Mouse (Mus musculus): ENCODE measurements around the gene Taar5.

Gene Taar5

GRCm38 (mm10) chr10:24008143-24008542 is 37.6 kb downstream of the Taar5 start:
- no peak for DNase-seq (ENCODE audit: low read depth)
